Mouse (Mus musculus) adrenal gland, postnatal 10 days (tissue): ENCODE data around the gene Pih1d1. TPM values are rescaled to one million over a fixed set of nuclear protein-coding genes. Genes with fewer than 3 reads are reported as not detected.
A peak's percentile ranks its signal among the peaks of the same experiment; 100 is the strongest.
"Not testable (repeated sequence)": the region's sequence is repeated elsewhere in the genome, so short reads cannot be mapped to it uniquely, and the experiment has no call there.

Experiments used
- DNase-seq: peaks from one replicate; pipeline ENCODE4 v3.0.0; 2021; ENCODE audit warnings: mixed read lengths
- total RNA-seq, 2 experiments: library from RNA; stranded (reverse); gene quantifications; 2 replicates each; pipeline ENCODE4 v1.2.3; 2021

Gene Pih1d1
- total RNA-seq, 2 experiments from 2014 or later = 59.0 to 68.5 TPM

GRCm38 (mm10) chr7:45147267-45147666 is 6.8 kb upstream of the Pih1d1 start:
- DNase-seq = no peak

GRCm38 (mm10) chr7:45147899-45148298 is 6.2 kb upstream of the Pih1d1 start:
- no peak for DNase-seq

GRCm38 (mm10) chr7:45148534-45149098 is 5.5 kb upstream of the Pih1d1 start:
- DNase-seq = no peak

GRCm38 (mm10) chr7:45149545-45149944 is 4.6 kb upstream of the Pih1d1 start:
- no peak for DNase-seq

GRCm38 (mm10) chr7:45150321-45150720 is 3.8 kb upstream of the Pih1d1 start:
- DNase-seq = no peak

- DNase-seq = no peak
Observed at GRCm38 (mm10) chr7:45151303-45151702, 2.8 kb upstream of the Pih1d1 start.

- not testable (repeated sequence) for DNase-seq
Observed at GRCm38 (mm10) chr7:45153052-45153451, 1.1 kb upstream of the Pih1d1 start.

- DNase-seq = no peak
Observed at GRCm38 (mm10) chr7:45153586-45153985, 517 bp upstream of the Pih1d1 start.

GRCm38 (mm10) chr7:45154993-45155514 is 951 bp downstream of the Pih1d1 start:
- DNase-seq = peak; percentile 69

- no peak for DNase-seq
Observed at GRCm38 (mm10) chr7:45155590-45155989, 1.5 kb downstream of the Pih1d1 start.

- DNase-seq = no peak
Observed at GRCm38 (mm10) chr7:45156206-45156605, 2.1 kb downstream of the Pih1d1 start.

- DNase-seq = no peak
Observed at GRCm38 (mm10) chr7:45157459-45157858, 3.4 kb downstream of the Pih1d1 start.

- no peak for DNase-seq
Observed at GRCm38 (mm10) chr7:45158991-45159390, 4.9 kb downstream of the Pih1d1 start.

- DNase-seq = no peak
Observed at GRCm38 (mm10) chr7:45160316-45160800, 6.3 kb downstream of the Pih1d1 start.

GRCm38 (mm10) chr7:45160866-45161265 is 6.8 kb downstream of the Pih1d1 start:
- DNase-seq = no peak

GRCm38 (mm10) chr7:45161612-45162473 is 7.7 kb downstream of the Pih1d1 start:
- peak; percentile 92 for DNase-seq

GRCm38 (mm10) chr7:45162551-45162950 is 8.4 kb downstream of the Pih1d1 start:
- no peak for DNase-seq

GRCm38 (mm10) chr7:45162996-45163615 is 9.0 kb downstream of the Pih1d1 start:
- no peak for DNase-seq

- peak; percentile 53 for DNase-seq
Observed at GRCm38 (mm10) chr7:45163735-45164490, 9.8 kb downstream of the Pih1d1 start, which contains the start of gene Slc17a7. Gene Slc17a7, plus strand, starts transcription at chr7:45163949.

- DNase-seq = no peak
Observed at GRCm38 (mm10) chr7:45164833-45165232, 10.7 kb downstream of the Pih1d1 start.

- DNase-seq = no peak
Observed at GRCm38 (mm10) chr7:45165701-45166100, 11.6 kb downstream of the Pih1d1 start.

- no peak for DNase-seq
Observed at GRCm38 (mm10) chr7:45166950-45167401, 12.9 kb downstream of the Pih1d1 start.
